Mouse (Mus musculus): ENCODE data around the gene Ung. TPM values are rescaled to one million over a fixed set of nuclear protein-coding genes. Genes with fewer than 3 reads are reported as not detected.

The Ung gene
- 45.0 and 45.1 TPM in 2 replicates for polyA plus RNA-seq (2015; fragmentation: Nextera tagmentation; extraction: Ambion mirVana)

DNA sequence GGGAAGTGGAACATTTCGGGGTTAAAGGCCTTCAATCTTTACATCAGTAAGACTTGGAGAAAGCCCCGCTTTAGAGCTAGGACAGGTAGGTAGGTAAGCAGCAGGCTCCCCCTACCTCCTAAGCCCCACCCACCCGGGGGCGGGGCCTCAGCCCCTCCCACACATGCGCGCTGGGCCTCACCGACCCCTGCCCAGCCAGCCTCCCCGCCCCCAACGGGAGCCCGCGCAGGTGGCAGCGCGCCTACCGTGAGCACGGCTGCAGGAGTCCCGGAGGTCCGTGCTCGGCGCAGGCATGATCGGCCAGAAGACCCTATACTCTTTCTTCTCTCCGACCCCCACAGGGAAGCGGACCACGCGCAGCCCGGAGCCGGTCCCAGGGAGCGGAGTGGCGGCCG, at the start of gene Ung:
Gene Ung (plus strand): TSS at position 176 of the 395 bp plus-strand sequence.
- under 1% methylated on average over 29 of the region's 29 CpGs for WGBS
- peak within 1 kb of the TSS; percentile 84 for H3K27ac ChIP-seq
- peak within 1 kb of the TSS; percentile 63 for H3K9ac ChIP-seq
- H3K27me3 ChIP-seq (replicated peaks), result no peaks in the 10 kb centered on the region
- ATAC-seq, result peak; percentile 63
- no peaks in the 10 kb centered on the region for H3K9me3 ChIP-seq
- peak within 1 kb of the TSS; percentile 74 for H3K4me3 ChIP-seq (replicated peaks)
- H3K4me1 ChIP-seq (replicated peaks), result peaks cover 37% of the 10 kb centered on the region
- no peaks in the 10 kb centered on the region for H3K36me3 ChIP-seq
- peak within 1 kb of the TSS; percentile 97 for H3K4me2 ChIP-seq (replicated peaks)

DNA sequence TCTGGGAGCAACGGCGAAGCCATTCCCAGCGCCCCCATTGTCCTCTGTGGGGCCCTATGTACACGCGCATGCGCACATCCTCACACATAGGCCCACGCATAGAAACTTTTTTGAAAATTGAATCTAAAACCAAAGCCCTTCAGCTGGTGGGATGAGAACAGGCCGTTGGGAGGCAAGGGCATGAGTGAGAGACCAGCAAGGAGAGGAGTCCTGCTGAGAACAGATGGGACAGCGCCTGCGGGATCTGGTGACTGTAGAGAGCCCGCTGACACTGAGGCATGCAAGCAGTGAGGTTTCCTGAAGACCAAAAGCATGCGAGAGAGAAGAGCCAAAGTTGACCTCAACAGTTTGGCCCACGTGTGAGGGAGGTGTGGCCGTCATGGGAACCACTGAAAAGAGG, 44.7 kb upstream of the Ung start:
- no peak overlapping the region for H3K27ac ChIP-seq
- H3K9ac ChIP-seq, result no peak overlapping the region
- no peaks in the 10 kb centered on the region for H3K4me1 ChIP-seq (replicated peaks)
- no peak overlapping the region for H3K4me2 ChIP-seq (replicated peaks)
- H3K9me3 ChIP-seq, result no peaks in the 10 kb centered on the region
- H3K27me3 ChIP-seq (replicated peaks), result no peaks in the 10 kb centered on the region
- whole genome bisulfite sequencing, result 79% methylated on average over 14 of the region's 14 CpGs
- no peak for ATAC-seq
- no peaks in the 10 kb centered on the region for H3K36me3 ChIP-seq
- no peak overlapping the region for H3K4me3 ChIP-seq (replicated peaks)

DNA sequence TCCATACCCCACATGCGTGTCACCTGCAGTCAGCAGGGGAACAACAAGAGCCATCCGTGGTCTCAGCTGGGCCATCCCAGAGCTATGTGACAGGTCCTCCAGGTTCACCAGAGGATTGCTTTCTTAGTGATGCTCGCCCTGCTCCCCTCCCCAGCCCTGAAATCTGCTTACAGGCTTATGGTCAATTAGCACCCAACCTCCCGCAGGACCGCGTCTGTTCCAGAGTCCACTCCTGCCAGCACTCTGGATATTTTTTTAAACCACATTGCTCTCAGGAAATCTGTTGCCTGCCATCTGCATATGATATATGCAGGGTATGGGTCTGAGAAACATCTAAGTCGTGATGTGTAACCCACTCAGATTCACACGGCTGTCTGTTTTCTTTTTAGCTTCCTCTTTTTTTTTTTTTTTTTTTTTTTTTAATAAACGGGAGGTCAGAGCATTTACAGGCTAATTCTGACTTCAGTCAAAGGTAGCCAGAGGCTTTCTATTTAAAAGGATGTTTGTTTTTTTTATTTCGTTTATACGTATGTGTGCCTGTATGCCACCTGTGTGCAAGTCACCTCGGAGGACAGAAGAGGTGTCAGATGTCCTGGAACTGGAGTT, 42.2 kb upstream of the Ung start:
- 66% methylated on average over 12 of the region's 12 CpGs for WGBS
- H3K27me3 ChIP-seq (replicated peaks), result no peaks in the 10 kb centered on the region

DNA sequence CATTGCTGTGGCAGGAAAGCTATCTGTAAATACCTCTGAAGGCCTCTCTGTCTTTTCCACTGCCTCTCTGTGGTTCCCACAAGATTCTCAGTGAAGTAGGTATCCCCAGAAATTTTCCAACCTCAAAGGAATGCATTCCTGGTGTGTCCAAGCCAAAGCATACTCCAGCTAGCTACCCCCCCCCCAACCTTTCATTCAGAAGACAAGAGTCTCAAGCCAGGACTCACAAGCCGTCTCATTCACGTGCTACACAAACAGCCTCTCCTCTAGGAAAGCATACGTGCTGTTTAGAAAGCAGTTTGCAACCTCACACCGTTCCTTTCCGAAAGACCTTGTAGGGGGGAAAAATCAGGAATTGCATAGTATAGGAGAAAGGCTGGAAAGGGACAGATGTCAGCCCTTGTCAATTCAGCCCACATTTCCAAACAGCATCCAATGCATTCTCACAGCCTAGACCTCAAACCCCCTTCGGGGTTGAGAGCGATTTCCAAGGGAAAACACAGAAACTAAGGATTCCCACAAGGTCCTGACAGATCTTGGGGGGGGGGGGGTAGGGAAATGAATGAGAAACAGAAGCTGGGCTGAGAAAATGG, 39.7 kb upstream of the Ung start:
- Histone ChIP-seq H3K4me1 (replicated peaks) (peaks cover 5% of the 10 kb centered on the region; the same call in 1 of the 2 replicates), H3K9me3 (no peaks in the 10 kb centered on the region), H3K27me3 (replicated peaks) (no peaks in the 10 kb centered on the region), H3K4me2 (replicated peaks) (peak overlapping the region; percentile 61; the same call in 1 of the 2 replicates), H3K27ac (no peak overlapping the region), H3K4me3 (replicated peaks) (0 out of 2 replicates have a peak overlapping the region, but pooled peaks have one; percentile 23), H3K36me3 (no peaks in the 10 kb centered on the region), H3K9ac (no peak overlapping the region)
- 23% methylated on average over 7 of the region's 7 CpGs for WGBS
- ATAC-seq, result no peak

More for the DNA sequence above, 42.2 kb upstream of the Ung start:
- Histone ChIP-seq H3K36me3 (no peaks in the 10 kb centered on the region), H3K9me3 (no peaks in the 10 kb centered on the region), H3K4me3 (replicated peaks) (no peak overlapping the region), H3K9ac (no peak overlapping the region), H3K4me2 (replicated peaks) (no peak overlapping the region), H3K4me1 (replicated peaks) (peaks cover 5% of the 10 kb centered on the region; the same call in 1 of the 2 replicates), H3K27ac (no peak overlapping the region)
- no peak for ATAC-seq

DNA sequence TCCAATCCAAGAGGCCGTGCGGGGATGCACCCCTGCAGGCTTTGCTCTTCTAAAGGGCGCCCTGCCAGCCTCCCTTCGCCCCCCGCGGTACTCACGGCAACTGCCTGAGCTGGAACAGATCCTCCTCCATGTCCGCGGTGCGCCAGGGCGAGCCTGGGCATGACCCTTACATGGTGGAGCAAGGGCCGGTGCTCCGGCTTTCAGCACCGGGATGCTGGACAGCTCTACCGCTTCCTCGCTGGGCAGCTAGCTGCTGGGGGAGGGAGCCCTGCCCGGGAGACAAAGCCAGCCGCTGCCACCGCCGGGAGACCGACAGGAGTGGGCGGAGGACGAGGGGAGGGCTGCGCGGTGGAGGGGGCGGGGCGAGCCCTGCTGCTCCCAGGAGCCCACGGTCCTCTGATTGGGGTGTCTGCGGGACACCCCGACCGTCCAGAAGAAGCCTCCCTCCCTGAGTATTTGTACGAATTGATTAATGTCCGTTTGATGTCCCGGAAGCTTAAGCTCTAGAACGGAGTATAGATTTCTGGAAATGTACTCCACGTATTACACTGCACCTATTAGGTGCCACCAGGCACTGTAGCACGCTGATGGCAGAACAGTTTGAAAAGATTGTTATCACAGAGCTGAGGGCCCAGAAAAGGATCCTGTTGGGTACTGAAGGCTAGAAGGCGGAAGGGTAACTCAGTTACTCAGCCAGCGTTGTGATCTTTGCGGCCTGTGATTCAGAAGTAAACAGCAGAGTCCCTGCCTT, 39.0 kb upstream of the Ung start, which contains the start of gene Svop:
Gene Svop (minus strand): TSS at position 514 of the 751 bp plus-strand sequence.
- peak within 1 kb of the TSS; percentile 23; the same call in 1 of the 2 replicates for H3K4me3 ChIP-seq (replicated peaks)
- peak; percentile 75 for ATAC-seq

DNA sequence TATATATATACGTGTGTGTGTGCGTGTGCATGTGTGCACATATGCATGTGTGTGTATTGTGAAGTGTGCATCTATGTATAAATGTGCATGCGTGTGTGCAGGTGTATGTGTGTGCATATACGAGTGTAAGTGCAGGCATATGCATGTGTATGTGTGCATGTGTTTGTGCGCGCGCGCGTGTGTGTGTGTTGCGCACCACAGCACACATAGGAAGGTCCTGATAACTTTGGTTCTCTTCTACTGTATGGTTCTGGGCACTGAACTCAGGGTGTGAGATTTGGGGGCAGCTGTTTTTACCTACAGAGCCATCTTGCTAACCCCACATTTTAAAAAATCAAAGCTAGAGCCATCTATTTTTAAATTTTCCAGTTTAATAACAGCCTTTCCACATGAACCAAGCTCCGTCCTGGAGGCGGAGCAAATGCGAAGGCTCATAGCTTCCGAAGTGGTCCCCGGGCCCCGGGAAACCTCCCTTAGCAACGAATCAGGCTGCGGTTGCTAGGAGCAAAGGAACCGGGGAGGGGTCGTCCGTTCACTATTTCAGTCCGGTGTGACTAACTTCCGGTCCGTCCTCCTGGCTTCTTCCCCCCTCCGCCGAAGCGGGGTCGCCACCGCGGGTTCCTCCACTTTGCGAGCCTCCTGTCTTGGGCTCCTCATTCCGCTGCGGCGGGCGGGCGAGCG, 30.3 kb upstream of the Ung start:
- 7% methylated on average over 37 of the region's 37 CpGs for WGBS
- no peaks in the 10 kb centered on the region for H3K27me3 ChIP-seq (replicated peaks)
- peak overlapping the region; percentile 97 for H3K9ac ChIP-seq
- H3K36me3 ChIP-seq, result 0 out of 2 replicates have a peak, but pooled peaks cover 3% of the 10 kb centered on the region
- no peaks in the 10 kb centered on the region for H3K9me3 ChIP-seq
- H3K4me2 ChIP-seq (replicated peaks), result peak overlapping the region; percentile 95
- H3K4me3 ChIP-seq (replicated peaks), result peak overlapping the region; percentile 98
- H3K27ac ChIP-seq, result peak overlapping the region; percentile 76
- peak; percentile 96 for ATAC-seq
- H3K4me1 ChIP-seq (replicated peaks), result peaks cover 11% of the 10 kb centered on the region

More for the DNA sequence above, 39.0 kb upstream of the Ung start, which contains the start of gene Svop:
- peaks cover 5% of the 10 kb centered on the region; the same call in 1 of the 2 replicates for H3K4me1 ChIP-seq (replicated peaks)
- 1% methylated on average over 40 of the region's 40 CpGs for WGBS
- no peaks in the 10 kb centered on the region for H3K9me3 ChIP-seq
- H3K9ac ChIP-seq, result no peak within 1 kb of the TSS
- peak within 1 kb of the TSS; percentile 61 for H3K4me2 ChIP-seq (replicated peaks)
- no peak within 1 kb of the TSS for H3K27ac ChIP-seq
- no peaks in the 10 kb centered on the region for H3K27me3 ChIP-seq (replicated peaks)
- H3K36me3 ChIP-seq, result no peaks in the 10 kb centered on the region

DNA sequence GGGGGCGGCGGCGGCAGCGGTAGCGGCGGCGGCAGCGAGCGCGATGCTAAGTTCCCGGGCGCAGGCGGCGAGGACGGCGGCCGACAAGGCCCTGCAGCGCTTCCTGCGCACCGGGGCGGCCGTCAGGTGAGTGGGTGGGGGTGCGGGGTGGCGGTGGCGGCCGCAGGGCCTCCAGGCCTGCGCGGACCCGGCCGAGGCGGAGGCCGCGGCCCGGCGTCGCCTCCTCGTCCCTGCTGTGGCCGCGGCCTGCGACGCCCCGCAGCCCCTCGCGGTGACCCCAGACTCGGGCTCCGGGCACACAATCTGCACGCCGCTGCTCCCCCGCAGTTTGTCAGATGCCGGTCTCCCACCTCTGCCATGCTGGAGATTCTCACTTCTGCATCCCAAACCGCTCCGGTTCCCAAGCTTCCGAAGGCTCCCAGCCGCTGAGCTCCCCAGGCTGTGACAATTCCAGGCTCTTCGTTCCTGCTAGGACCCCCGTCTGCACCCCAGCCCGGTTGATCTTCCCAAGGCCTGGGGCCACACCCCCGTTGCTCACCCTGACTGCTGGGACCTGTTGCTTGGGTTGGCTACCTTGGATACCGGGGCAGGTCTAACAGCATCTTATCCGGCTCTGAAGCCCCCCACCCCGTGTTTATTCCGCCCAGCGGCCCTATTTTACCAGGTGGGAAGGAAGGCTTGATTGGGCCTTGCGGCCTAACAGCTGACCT, 29.6 kb upstream of the Ung start:
- peak; percentile 88 for ATAC-seq
- WGBS, result 2% methylated on average over 61 of the region's 64 CpGs
- Histone ChIP-seq H3K27me3 (replicated peaks) (no peaks in the 10 kb centered on the region), H3K4me1 (replicated peaks) (peaks cover 11% of the 10 kb centered on the region), H3K36me3 (0 out of 2 replicates have a peak, but pooled peaks cover 5% of the 10 kb centered on the region), H3K27ac (peak overlapping the region; percentile 76), H3K4me3 (replicated peaks) (peak overlapping the region; percentile 98), H3K9me3 (no peaks in the 10 kb centered on the region), H3K9ac (peak overlapping the region; percentile 97), H3K4me2 (replicated peaks) (peak overlapping the region; percentile 95)

DNA sequence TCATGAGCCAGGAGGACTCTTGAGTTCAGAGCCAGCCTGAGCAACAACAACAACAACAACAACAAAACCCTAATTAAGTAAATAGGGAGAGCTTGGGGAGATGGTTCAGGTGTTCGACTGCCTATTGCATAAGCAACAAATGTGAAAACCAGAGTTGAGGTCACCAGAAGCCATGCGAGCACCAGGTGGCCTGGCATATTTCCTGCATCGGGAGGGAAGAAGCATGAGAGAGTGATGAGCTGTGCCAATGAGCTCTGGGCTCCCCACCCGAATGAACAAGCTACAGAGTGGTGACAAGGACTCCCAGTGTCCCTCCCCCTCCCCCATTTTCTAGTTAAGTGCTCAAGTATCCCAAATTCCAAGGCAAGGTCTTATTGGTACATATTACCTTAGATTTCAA, 28.3 kb upstream of the Ung start:
- H3K36me3 ChIP-seq, result peaks cover 8% of the 10 kb centered on the region; the same call in 1 of the 2 replicates
- no peak for ATAC-seq
- no peak overlapping the region for H3K9ac ChIP-seq

DNA sequence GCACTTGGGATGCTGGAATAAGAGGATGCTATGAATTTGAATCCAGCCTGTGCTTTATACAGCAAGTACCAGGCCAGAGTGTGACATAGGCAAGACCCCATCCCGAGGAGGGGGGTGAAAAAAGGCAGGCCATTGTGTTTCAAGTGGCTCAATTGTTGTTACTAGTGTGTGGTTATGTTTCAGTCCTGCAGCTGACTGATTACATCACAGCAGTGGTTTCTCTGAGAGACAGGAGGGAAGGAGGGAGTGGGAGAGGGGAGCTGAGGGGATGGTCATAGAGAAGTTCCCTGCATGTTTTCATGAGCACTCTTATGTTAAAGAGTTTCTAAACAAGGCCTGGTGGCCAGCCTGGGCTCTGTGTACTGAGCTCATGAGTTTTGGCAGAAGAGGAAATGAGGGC, 27.4 kb upstream of the Ung start:
- Histone ChIP-seq H3K4me1 (replicated peaks) (peaks cover 11% of the 10 kb centered on the region), H3K27ac (no peak overlapping the region), H3K9me3 (no peaks in the 10 kb centered on the region), H3K4me2 (replicated peaks) (no peak overlapping the region), H3K27me3 (replicated peaks) (no peaks in the 10 kb centered on the region), H3K9ac (no peak overlapping the region), H3K4me3 (replicated peaks) (no peak overlapping the region), H3K36me3 (peaks cover 11% of the 10 kb centered on the region)
- WGBS, result 83% methylated on average over 1 of the region's 1 CpGs
- no peak for ATAC-seq

More for the DNA sequence above, 28.3 kb upstream of the Ung start:
- no peaks in the 10 kb centered on the region for H3K9me3 ChIP-seq
- peaks cover 11% of the 10 kb centered on the region for H3K4me1 ChIP-seq (replicated peaks)
- WGBS, result 91% methylated on average over 4 of the region's 4 CpGs
- no peak overlapping the region for H3K4me3 ChIP-seq (replicated peaks)
- H3K4me2 ChIP-seq (replicated peaks), result no peak overlapping the region
- H3K27ac ChIP-seq, result no peak overlapping the region
- H3K27me3 ChIP-seq (replicated peaks), result no peaks in the 10 kb centered on the region

DNA sequence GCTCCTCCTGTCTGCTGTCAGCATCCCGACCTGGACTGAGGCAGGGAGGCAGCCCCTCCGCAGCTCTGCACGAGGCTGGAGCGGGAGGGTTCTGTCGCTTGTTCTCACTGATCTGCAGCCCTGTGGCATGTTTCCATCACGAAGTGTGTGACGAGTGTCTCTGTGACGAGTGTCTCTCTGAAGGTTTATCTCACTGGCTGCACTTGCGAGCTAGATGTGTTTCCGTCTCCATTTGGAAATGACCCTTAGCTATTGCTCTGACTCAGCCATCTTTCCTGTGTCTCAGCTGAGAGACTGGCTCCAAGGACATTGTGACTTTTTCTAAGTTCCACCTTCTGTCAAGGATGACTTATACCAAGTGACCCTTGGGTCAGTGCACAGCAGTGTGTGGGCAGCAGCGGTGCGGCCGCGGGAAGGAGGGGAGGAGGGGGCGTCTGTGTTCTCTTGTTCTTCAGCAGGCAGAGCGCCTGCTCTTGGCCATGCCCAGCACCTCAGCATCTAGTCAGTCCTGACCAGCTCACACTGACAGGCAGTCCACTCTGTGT, 23.7 kb upstream of the Ung start:
- peaks cover 43% of the 10 kb centered on the region for H3K36me3 ChIP-seq
- no peak overlapping the region for H3K4me3 ChIP-seq (replicated peaks)
- H3K27ac ChIP-seq, result no peak overlapping the region
- ATAC-seq, result no peak
- H3K9me3 ChIP-seq, result no peaks in the 10 kb centered on the region
- no peaks in the 10 kb centered on the region for H3K27me3 ChIP-seq (replicated peaks)
- 82% methylated on average over 16 of the region's 16 CpGs for WGBS
- H3K9ac ChIP-seq, result no peak overlapping the region
- 0 out of 2 replicates have a peak, but pooled peaks cover 3% of the 10 kb centered on the region for H3K4me1 ChIP-seq (replicated peaks)
- no peak overlapping the region for H3K4me2 ChIP-seq (replicated peaks)

DNA sequence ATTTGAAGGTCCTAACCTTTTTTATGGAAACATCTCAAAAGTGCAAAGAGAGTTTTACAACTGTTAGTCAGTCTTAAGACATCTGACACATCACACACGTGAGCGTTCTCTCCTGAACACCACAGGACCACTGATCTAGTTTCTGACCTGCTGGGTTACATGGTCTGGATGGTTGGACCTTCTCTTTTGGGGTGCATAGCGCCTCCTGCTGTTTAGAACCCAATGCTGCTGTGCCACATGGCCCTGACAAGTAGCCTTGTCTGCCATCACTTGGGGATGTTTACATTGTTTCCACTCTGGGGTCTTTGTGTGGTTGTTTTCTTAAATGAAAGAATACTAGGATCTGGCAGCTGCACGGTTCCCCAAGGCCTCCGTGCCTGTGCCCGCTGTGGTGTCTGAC, 16.9 kb upstream of the Ung start:
- Histone ChIP-seq H3K27ac (no peak overlapping the region), H3K4me1 (replicated peaks) (no peaks in the 10 kb centered on the region), H3K9ac (no peak overlapping the region), H3K27me3 (replicated peaks) (no peaks in the 10 kb centered on the region), H3K36me3 (peaks cover 40% of the 10 kb centered on the region), H3K4me2 (replicated peaks) (no peak overlapping the region), H3K4me3 (replicated peaks) (no peak overlapping the region), H3K9me3 (no peaks in the 10 kb centered on the region)
- WGBS, result 82% methylated on average over 6 of the region's 6 CpGs
- ATAC-seq, result no peak
